Mouse (Mus musculus) limb, embryonic 12.5 days (tissue): ENCODE measurements around the gene Sys1. TPM values are rescaled to one million over a fixed set of nuclear protein-coding genes. Genes with fewer than 3 reads are reported as not detected.

ENCODE experiments used
- ATAC-seq: fragments of 200-750 bp; cut with Nextera tagmentation; 2 replicates; pipeline ENCODE4 v1.8.0; 2017; ENCODE audit warnings: low read depth, moderate TSS enrichment; ENCODE audit not compliant: insufficient number of reproducible peaks, insufficient read depth, low FRiP score, low TSS enrichment
- H3K27ac ChIP-seq: fragments of 300-500 bp; sonication (generic); 2 replicates; pipeline ENCODE4 v1.5.1; 2016; ENCODE audit warnings: mild to moderate bottlenecking, moderate library complexity
- H3K27me3 ChIP-seq: fragments of 300-500 bp; sonication (generic); 2 replicates; pipeline ENCODE4 v1.6.1; 2016; ENCODE audit warnings: mild to moderate bottlenecking, moderate library complexity
- H3K36me3 ChIP-seq: fragments of 300-500 bp; sonication (generic); 2 replicates; pipeline ENCODE4 v1.6.1; 2016; ENCODE audit warnings: mild to moderate bottlenecking, moderate library complexity
- H3K4me1 ChIP-seq: fragments of 300-500 bp; sonication (generic); replicated peaks from 2 replicates; pipeline ENCODE4 v1.6.1; 2016
- H3K4me2 ChIP-seq: fragments of 300-500 bp; sonication (generic); 2 replicates; pipeline ENCODE4 v1.6.1; 2016; ENCODE audit warnings: mild to moderate bottlenecking, moderate library complexity
- H3K4me3 ChIP-seq: fragments of 300-500 bp; sonication (generic); replicated peaks from 2 replicates; pipeline ENCODE4 v1.5.1; 2016; ENCODE audit warnings: mild to moderate bottlenecking
- H3K9ac ChIP-seq: fragments of 300-500 bp; sonication (generic); replicated peaks from 2 replicates; pipeline ENCODE4 v1.6.1; 2016; ENCODE audit warnings: mild to moderate bottlenecking, moderate library complexity
- H3K9me3 ChIP-seq: fragments of 300-500 bp; sonication (generic); 2 replicates; pipeline ENCODE4 v1.6.1; 2016; ENCODE audit warnings: mild to moderate bottlenecking, moderate library complexity
- WGBS: fragments of 180-500 bp; shearing (Covaris S2); methylation state at CpG from one replicate; pipeline ENCODE4 v1.1.7; 2016; 5-methylcytosine and 5-hydroxymethylcytosine counted together
- polyA plus RNA-seq: library from polyadenylated mRNA; unstranded; fragments of >200 nt; fragmentation: Nextera tagmentation; extraction: Ambion mirVana; gene quantifications from 2 replicates; pipeline ENCODE4 v1.2.1, GENCODE M21; 2016

Gene Sys1
- polyA plus RNA-seq, 1 experiment from 2014 or later: 59.2 TPM

GRCm38 (mm10) chr2:164470254-164470653, 13.5 kb downstream of the Sys1 start:
- Histone ChIP-seq H3K4me1 (no peaks in the 10 kb centered on the region), H3K36me3 (peaks cover 19% of the 10 kb centered on the region), H3K4me2 (no peak overlapping the region), H3K4me3 (no peak overlapping the region), H3K27ac (no peak overlapping the region), H3K27me3 (no peaks in the 10 kb centered on the region), H3K9me3 (no peaks in the 10 kb centered on the region), H3K9ac (no peak overlapping the region)
- no peak for ATAC-seq
- WGBS: 33% methylated on average over 10 of the region's 10 CpGs

- H3K36me3 ChIP-seq: peaks cover 9% of the 10 kb centered on the region; the same call in 1 of the 2 replicates
- ATAC-seq: no peak
- no peaks in the 10 kb centered on the region for H3K9me3 ChIP-seq
- no peaks in the 10 kb centered on the region for H3K27me3 ChIP-seq
- WGBS: 86% methylated on average over 6 of the region's 6 CpGs
- no peaks in the 10 kb centered on the region for H3K4me1 ChIP-seq
- H3K27ac ChIP-seq: no peak within 1 kb of the TSS
- H3K4me3 ChIP-seq: no peak within 1 kb of the TSS
- no peak within 1 kb of the TSS for H3K9ac ChIP-seq
- H3K4me2 ChIP-seq: no peak within 1 kb of the TSS
Observed at GRCm38 (mm10) chr2:164473624-164474023, 16.9 kb downstream of the Sys1 start, which contains the start of gene Trp53tg5. Gene Trp53tg5 (minus strand): TSS chr2:164473724.

- H3K4me2 ChIP-seq: peak within 1 kb of the TSS; percentile 100
- peaks cover 17% of the 10 kb centered on the region for H3K4me1 ChIP-seq
- no peaks in the 10 kb centered on the region for H3K36me3 ChIP-seq
- 4% methylated on average over 26 of the region's 26 CpGs for WGBS
- no peak within 1 kb of the TSS for H3K27ac ChIP-seq
- H3K27me3 ChIP-seq: peaks cover 56% of the 10 kb centered on the region
- peak within 1 kb of the TSS; percentile 78 for H3K4me3 ChIP-seq
- peak within 1 kb of the TSS; percentile 70 for H3K9ac ChIP-seq
- no peaks in the 10 kb centered on the region for H3K9me3 ChIP-seq
- 0 out of 2 replicates have a peak, but pooled peaks have one; percentile 74 for ATAC-seq
Observed at GRCm38 (mm10) chr2:164485681-164486257, 29.0 kb downstream of the Sys1 start, which contains the start of gene Dbndd2. Gene Dbndd2 (plus strand): TSS chr2:164486106.

GRCm38 (mm10) chr2:164486258-164487114, 29.7 kb downstream of the Sys1 start:
- no peaks in the 10 kb centered on the region for H3K9me3 ChIP-seq
- H3K9ac ChIP-seq: peak overlapping the region; percentile 70
- peak overlapping the region; percentile 78 for H3K4me3 ChIP-seq
- no peak overlapping the region for H3K27ac ChIP-seq
- H3K36me3 ChIP-seq: no peaks in the 10 kb centered on the region
- peaks cover 17% of the 10 kb centered on the region for H3K4me1 ChIP-seq
- WGBS: under 1% methylated on average over 85 of the region's 90 CpGs
- ATAC-seq: no peak
- H3K27me3 ChIP-seq: peaks cover 56% of the 10 kb centered on the region
- peak overlapping the region; percentile 100 for H3K4me2 ChIP-seq

- Histone ChIP-seq H3K36me3 (no peaks in the 10 kb centered on the region), H3K4me1 (peaks cover 17% of the 10 kb centered on the region), H3K4me2 (peak overlapping the region; percentile 100), H3K27me3 (peaks cover 56% of the 10 kb centered on the region), H3K9me3 (no peaks in the 10 kb centered on the region), H3K4me3 (peak overlapping the region; percentile 78), H3K9ac (peak overlapping the region; percentile 70), H3K27ac (no peak overlapping the region)
- WGBS: 8% methylated on average over 11 of the region's 11 CpGs
- no peak for ATAC-seq
Observed at GRCm38 (mm10) chr2:164487115-164487527, 30.4 kb downstream of the Sys1 start.

GRCm38 (mm10) chr2:164487812-164488211, 31.0 kb downstream of the Sys1 start:
- ATAC-seq: no peak
- Histone ChIP-seq H3K9me3 (no peaks in the 10 kb centered on the region), H3K36me3 (no peaks in the 10 kb centered on the region), H3K4me3 (no peak overlapping the region), H3K27ac (no peak overlapping the region), H3K9ac (no peak overlapping the region), H3K4me1 (peaks cover 17% of the 10 kb centered on the region), H3K27me3 (peaks cover 56% of the 10 kb centered on the region), H3K4me2 (no peak overlapping the region)
- 68% methylated on average over 9 of the region's 9 CpGs for whole genome bisulfite sequencing

- H3K27ac ChIP-seq: no peak overlapping the region
- no peaks in the 10 kb centered on the region for H3K9me3 ChIP-seq
- ATAC-seq: no peak
- no peak overlapping the region for H3K4me3 ChIP-seq
- 50% methylated on average over 2 of the region's 2 CpGs for WGBS
- no peak overlapping the region for H3K4me2 ChIP-seq
- no peak overlapping the region for H3K9ac ChIP-seq
- H3K4me1 ChIP-seq: peaks cover 9% of the 10 kb centered on the region
- peaks cover 4% of the 10 kb centered on the region; the same call in 1 of the 2 replicates for H3K27me3 ChIP-seq
- H3K36me3 ChIP-seq: no peaks in the 10 kb centered on the region
Observed at GRCm38 (mm10) chr2:164494126-164494525, 37.4 kb downstream of the Sys1 start.

- Histone ChIP-seq H3K4me1 (peaks cover 9% of the 10 kb centered on the region), H3K4me3 (no peak overlapping the region), H3K9ac (no peak overlapping the region), H3K27me3 (no peaks in the 10 kb centered on the region), H3K9me3 (no peaks in the 10 kb centered on the region), H3K27ac (no peak overlapping the region), H3K36me3 (peaks cover 22% of the 10 kb centered on the region), H3K4me2 (peak overlapping the region; percentile 98; the same call in 1 of the 2 replicates)
- ATAC-seq: no peak
- WGBS: 58% methylated on average over 1 of the region's 1 CpGs
Observed at GRCm38 (mm10) chr2:164496331-164496730, 39.6 kb downstream of the Sys1 start.

- Histone ChIP-seq H3K9ac (peak within 1 kb of the TSS; percentile 67), H3K9me3 (no peaks in the 10 kb centered on the region), H3K4me3 (peak within 1 kb of the TSS; percentile 85), H3K4me1 (peaks cover 9% of the 10 kb centered on the region), H3K27me3 (no peaks in the 10 kb centered on the region), H3K4me2 (peak within 1 kb of the TSS; percentile 98), H3K36me3 (peaks cover 28% of the 10 kb centered on the region), H3K27ac (0 out of 2 replicates have a peak within 1 kb of the TSS, but pooled peaks have one; percentile 62)
- 5% methylated on average over 43 of the region's 43 CpGs for WGBS
- peak; percentile 88 for ATAC-seq
Observed at GRCm38 (mm10) chr2:164496847-164497690, 40.3 kb downstream of the Sys1 start, which contains the start of gene Pigt. Gene Pigt (plus strand): TSS chr2:164497520.

- Histone ChIP-seq H3K36me3 (peaks cover 35% of the 10 kb centered on the region), H3K9me3 (no peaks in the 10 kb centered on the region), H3K27me3 (no peaks in the 10 kb centered on the region), H3K9ac (peak overlapping the region; percentile 67), H3K4me3 (peak overlapping the region; percentile 85), H3K4me2 (peak overlapping the region; percentile 98), H3K4me1 (peaks cover 9% of the 10 kb centered on the region), H3K27ac (no peak overlapping the region)
- 0 out of 2 replicates have a peak, but pooled peaks have one; percentile 24 for ATAC-seq
- WGBS: 6% methylated on average over 21 of the region's 21 CpGs
Observed at GRCm38 (mm10) chr2:164497691-164498268, 41.0 kb downstream of the Sys1 start.
